Mouse (Mus musculus) thymus, postnatal 10 days (tissue): Measurements from ENCODE around the gene Ndufb10.

ENCODE experiments used
- DNase-seq, 2 experiments: peaks; one replicate each; pipeline ENCODE4 v3.0.0; 2021; ENCODE audit warnings: low spot score in 2 of 2

The Ndufb10 gene

GRCm38 (mm10) chr17:24707801-24708425 lies 16.4 kb downstream of the Ndufb10 start:
- no peak for DNase-seq

GRCm38 (mm10) chr17:24706982-24707800 lies 17.1 kb downstream of the Ndufb10 start, which contains the start of gene Tbl3:
Gene Tbl3 (minus strand): TSS chr17:24707660.
- peak; percentile 86 to 88 for DNase-seq

DNA sequence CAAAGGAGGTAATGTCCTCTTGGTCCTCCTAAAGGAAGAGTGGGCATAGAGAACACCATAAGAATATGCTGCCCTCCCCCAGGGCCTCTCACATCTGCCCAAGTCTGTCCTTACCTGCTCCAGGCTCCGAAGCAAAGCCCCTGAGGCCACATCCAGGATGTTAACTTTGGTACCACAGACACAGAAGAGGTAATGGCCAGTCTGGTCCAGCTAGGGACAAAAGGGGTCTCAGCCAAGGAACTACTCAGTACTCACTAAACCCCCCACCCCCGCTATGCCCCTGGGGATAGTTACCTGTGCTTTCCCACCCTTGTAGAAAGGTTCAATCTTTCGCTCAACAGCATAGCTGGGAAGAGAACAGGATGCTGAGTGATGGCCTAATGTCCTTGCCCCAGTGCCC lies 18.5 kb downstream of the Ndufb10 start:
- no peak for DNase-seq

- no peak for DNase-seq
Observed at GRCm38 (mm10) chr17:24701251-24701650, 23.0 kb downstream of the Ndufb10 start.

DNA sequence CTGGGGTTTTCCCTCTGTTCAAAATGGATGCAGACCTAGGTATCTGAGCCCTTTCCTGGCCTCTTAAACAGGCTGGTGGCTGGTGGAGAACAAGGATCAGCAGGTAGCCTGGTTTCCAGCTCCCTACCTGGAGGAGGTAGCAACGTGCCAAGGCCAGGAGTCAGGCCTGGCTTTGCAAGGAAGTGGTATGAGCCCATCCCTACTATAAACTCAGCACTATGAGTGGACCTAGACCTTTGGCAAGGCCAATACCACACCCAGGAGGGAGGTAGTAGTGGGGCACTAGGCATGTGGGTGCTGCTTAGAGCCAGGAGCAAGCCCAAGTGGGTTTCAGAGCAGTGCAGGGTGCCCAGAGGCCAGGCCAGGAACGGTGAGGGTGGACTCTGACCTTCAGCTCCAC lies 24.8 kb downstream of the Ndufb10 start:
- DNase-seq = no peak

GRCm38 (mm10) chr17:24698715-24699114 lies 25.6 kb downstream of the Ndufb10 start:
- no peak for DNase-seq

- no peak for DNase-seq
Observed at GRCm38 (mm10) chr17:24697985-24698384, 26.3 kb downstream of the Ndufb10 start.

- peak; percentile 71 to 84 for DNase-seq
Observed at GRCm38 (mm10) chr17:24696011-24696697, 28.1 kb downstream of the Ndufb10 start, which contains the start of the genes Gfer and Noxo1. Gene Gfer (minus strand): TSS chr17:24696156. Gene Noxo1 (plus strand): TSS chr17:24696234.

GRCm38 (mm10) chr17:24695326-24696010 lies 28.8 kb downstream of the Ndufb10 start:
- no peak for DNase-seq

DNA sequence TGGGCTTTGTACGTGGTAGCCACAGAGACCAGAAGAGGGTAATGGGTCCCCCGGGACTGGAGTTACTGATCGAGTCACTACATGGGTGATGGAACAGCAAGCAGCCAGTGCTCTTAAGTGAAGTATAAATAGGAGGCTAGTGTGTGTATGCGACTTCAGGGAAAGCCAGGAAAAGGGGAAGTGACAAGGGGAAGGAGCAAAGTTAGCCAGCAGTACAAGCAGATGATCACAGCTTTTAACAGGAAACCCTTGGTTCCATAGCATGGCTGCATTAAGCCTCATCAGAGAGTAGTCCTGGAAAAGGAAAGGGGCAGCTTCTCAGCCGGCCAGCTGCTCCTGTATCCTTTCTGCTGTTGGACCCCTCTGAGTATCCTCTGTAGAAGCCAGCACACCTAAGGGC lies 31.9 kb downstream of the Ndufb10 start:
- DNase-seq = no peak

GRCm38 (mm10) chr17:24689251-24690081 lies 34.8 kb downstream of the Ndufb10 start, which contains the start of gene Syngr3:
Gene Syngr3 (minus strand): TSS chr17:24689955.
- DNase-seq = no peak

GRCm38 (mm10) chr17:24687599-24687998 lies 36.7 kb downstream of the Ndufb10 start:
- no peak for DNase-seq

- DNase-seq = peak; percentile 42 to 47
Observed at GRCm38 (mm10) chr17:24687146-24687595, 37.1 kb downstream of the Ndufb10 start.

GRCm38 (mm10) chr17:24686514-24686913 lies 37.8 kb downstream of the Ndufb10 start:
- DNase-seq = peak; percentile 31 to 33

- no peak for DNase-seq
Observed at GRCm38 (mm10) chr17:24677500-24678080, 46.7 kb downstream of the Ndufb10 start.

GRCm38 (mm10) chr17:24676877-24677276 lies 47.4 kb downstream of the Ndufb10 start:
- no peak for DNase-seq

DNA sequence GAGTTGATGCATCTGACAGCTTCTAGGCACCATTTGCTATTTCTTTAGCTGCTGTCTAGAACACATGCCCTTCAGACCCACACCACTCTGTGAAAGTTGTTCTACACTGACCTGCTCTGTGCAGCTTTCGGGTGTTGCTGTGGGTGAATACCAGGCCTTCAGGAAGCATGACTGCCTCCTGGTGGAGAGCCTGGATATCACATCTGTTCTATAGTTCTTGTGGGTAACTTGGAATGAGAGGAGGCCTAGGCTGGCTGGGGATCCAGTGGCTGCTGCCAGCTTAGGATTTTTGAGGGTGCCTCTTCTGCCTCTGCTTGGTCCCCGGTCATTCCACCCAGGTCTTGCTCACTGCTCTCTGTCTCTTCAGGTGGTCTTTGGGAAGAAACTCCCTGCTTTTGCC lies 48.1 kb downstream of the Ndufb10 start:
- peak; percentile 53 to 77 for DNase-seq

DNA sequence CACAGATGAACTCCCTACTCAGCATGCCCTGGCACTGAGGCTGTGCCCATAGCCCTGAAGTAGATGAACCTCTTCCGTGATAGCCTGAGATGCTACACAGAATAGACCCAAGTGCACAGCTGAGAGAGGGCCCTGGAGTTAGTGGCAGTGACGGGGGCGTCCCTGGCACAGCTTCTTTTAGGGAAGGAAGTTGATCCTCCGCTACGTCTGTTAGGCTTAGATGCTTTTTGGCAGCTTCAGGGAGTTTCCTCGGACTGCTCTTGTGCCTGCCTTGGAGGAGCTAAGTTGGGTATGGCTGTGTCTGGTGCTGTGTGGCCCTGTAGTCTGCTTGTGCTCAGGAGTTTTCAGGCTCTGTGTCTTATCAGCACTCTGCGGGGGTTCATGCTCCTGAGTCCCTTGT lies 50.0 kb downstream of the Ndufb10 start:
- no peak for DNase-seq

DNA sequence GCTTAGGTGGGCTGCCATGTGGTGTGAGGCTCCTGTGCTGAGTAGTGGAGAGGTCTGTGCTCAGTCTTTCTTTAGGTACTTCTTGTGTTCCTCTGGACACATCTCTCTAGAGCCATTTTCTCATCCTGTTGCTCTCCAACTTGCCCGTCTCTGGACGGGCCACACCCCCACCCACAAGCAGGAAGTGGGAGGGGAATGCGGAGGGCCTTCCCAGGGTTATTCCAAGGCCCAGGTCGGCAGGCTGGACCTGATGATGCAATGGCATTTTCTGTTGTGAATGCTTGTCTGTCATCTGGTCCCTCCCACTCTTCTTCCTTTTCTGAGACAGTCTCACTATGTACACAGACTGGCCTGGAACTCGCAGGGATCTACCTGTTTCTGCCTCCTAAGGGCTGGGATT lies 52.1 kb downstream of the Ndufb10 start:
- DNase-seq = no peak
